Mouse (Mus musculus): ENCODE data around the gene Akap14.

- TF ChIP-seq EP300 (IDR thresholded peaks at IDR 0.05; ENCODE audit: low read length): no peak
- TF ChIP-seq CTCF (conservative IDR thresholded peaks at IDR 0.05 in 1 of 2, IDR thresholded peaks at IDR 0.05 in 1 of 2; ENCODE audit: low read depth in 2 of 2, low read length in 2 of 2): no peak
- TF ChIP-seq GABPA (IDR thresholded peaks at IDR 0.05; ENCODE audit: insufficient replicate concordance, low read depth, low read length): no peak
Observed at GRCm38 (mm10) chrX:37125511-37125910, 43.1 kb downstream of the Akap14 start.

Measured in CH12.LX (cell line).